Mouse (Mus musculus): Measurements from ENCODE around the gene Art2b.
"Not testable (repeated sequence)": the region's sequence is repeated elsewhere in the genome, so short reads cannot be mapped to it uniquely, and the experiment has no call there.

The Art2b gene

DNA sequence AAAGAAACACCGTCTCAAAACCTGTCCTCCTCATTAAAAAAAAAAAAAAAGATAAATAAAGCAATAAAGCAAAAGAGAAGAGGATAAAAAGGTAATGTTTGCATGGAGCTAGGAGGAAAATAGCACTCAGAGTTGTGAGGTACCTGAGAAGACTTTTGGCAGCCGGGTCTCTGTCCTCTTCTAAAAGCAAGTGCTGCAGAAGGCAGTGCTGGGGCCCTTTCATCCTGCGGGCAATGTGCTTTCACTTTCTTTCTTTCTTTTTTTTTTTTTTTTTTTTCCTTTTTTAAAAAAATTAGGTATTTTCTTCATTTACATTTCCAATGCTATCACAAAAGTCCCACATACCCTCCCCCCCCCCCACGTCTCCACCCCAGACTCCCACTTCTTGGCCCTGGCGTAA is at the start of gene Art2b:
Art2b (minus strand) TSS at position 193 of the 400 bp plus-strand sequence.
- no peak for DNase-seq

DNA sequence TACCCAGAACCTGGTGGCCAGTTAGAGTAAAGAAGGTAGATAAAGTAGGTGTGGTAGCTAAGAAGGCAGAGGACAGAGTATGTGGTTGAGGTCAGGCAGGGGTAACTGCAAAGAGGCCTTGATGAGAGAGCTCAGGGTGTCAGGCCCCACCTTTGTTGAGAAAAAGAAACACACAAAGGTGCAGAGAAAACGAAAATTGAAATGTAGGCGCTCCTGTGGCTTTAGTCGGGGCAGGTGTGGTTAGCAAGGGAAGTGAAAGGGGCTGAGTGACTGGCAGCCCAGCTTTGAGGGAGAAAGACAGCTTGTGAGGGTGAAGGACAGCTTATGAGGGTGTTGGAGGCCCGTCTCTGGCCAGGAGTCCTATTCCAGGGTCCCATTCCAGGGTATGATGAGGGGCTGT is 49.1 kb upstream of the Art2b start:
- no peak for DNase-seq

DNA sequence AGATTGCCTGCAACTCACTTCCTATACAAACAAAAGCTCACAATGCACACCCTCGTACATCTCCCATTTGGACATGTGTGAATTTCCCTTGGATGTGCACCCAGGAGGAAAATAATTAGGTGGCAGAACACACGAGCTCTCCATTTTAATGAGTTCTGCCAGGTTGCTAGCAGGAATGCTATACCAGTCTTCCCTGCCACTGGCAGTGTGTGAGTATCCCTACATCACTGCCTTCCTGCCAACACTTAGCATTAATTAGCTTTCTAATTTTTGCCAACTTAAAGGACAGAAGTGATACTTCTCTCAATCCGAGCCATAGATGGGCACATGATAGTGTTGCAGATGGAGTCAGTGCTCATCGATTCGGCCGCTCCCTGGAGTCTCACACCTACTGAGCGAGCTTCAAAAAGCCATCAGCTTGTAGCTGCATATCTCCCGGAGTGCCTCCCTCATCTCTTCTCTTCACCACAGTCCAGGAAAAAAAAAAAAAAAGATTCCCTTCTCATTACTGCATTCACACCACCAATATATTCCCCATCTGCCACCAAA is 48.3 kb upstream of the Art2b start:
- no peak for DNase-seq

DNA sequence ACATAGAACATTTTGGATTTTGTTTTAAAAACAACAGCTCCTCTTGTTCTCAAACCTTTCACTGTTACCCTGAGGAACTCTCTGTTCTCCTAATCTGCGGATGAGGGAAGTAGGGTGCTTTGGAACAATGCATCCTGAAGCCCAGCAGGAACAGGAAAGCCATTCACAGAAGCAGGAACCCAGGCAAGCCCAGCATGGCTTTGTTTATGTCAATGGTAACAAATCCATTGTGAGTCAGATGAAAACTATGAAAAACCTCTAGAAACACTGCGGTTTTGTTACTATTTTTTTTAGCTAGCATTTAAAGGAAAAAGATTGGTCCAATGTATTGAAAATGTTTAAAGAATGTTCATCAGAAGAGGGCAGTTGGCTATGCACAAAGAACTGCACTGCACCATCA is 43.1 kb upstream of the Art2b start:
- DNase-seq: no peak

DNA sequence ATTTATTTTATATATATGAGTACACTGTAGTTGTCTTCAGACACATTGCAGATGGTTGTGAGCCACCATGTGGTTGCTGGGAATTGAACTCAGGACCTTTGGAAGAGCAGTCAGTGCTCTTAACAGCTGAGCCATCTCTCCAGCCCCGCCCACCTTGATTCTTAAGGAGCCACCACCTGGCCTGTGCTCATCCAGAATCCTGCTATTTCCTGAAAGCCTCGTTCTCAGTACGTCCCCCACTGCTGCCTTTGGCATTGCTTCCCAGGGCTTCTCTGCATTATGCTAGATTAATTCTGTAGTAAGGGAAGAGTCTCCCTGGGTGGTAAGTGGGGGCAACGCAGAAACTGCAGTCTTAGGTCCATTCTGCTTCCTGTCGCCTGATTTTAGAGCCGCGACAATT is 41.8 kb upstream of the Art2b start:
- DNase-seq: peak; percentile 8 to 30

DNA sequence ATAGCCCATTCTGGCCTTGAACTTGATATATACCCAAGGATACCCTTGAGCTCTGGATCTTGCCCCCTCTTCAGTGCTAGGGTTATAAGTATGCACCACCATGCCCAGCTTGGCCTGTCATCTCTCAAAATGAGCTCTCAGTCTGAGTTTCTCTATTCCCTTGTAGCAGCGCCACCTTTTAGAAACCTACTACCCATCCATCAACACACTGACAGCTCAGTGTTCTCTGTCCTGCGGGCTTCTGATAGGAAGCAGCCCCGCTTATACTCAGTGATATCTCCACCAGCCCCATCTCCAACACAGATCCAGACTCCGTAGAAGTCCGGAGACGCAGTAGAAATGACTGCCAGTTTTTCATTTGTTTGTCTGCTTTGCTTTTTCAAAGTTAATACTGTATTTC is 38.9 kb upstream of the Art2b start:
- DNase-seq: no peak

DNA sequence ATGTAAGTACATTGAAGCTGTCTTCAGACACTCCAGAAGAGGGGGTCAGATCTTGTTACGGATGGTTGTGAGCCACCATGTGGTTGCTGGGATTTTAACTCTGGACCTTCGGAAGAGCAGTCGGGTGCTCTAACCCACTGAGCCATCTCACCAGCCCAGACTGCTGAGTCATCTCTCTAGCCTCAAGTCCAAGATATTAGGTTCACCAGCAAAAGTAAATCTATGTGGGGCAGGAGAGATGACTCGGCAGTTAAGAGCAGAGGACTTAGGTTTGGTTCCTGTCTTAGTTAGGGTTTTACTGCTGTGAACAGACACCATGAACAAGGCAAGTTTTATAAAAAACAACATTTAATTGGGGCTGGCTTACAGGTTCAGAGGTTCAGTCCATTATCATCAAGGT is 36.5 kb upstream of the Art2b start:
- DNase-seq: not testable (repeated sequence)

DNA sequence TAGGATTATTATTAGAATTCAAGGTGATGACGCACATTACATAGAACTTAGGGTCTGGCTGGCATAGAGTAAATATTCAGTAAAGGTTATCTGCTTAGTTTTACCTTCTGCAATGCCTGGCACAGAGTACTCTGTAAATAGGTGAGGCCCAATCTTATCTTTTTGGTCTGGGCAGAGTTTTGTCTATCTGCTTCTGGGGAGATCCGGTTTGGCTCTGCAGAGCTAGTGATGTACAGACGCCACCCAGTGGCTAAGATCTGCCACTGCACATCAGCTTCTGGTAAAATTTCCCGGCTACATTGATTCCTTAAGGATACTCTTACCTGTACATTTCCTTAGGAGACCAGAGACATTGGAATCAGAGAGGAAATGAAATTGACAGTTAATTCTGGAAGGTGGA is 35.0 kb upstream of the Art2b start:
- peak; percentile 36 to 65 for DNase-seq

DNA sequence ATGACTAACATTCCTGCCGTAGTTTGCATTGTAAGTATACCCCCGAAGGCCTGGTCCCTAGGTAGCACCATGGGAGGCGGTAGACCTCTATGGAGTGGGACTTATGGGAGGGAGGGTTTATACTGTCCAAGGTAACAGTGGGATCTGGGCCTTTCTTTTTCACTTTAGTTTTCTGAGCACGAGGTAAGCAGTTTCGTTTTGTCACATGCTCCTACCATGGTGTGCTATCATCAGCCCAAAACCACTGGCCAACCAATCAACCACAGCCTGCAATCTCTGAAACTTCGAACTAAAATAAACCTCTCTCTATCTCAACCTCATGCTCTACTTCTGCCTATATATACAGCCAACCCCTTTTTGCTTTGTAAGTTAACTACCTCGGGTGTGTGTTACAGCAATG is 32.9 kb upstream of the Art2b start:
- DNase-seq: no peak

DNA sequence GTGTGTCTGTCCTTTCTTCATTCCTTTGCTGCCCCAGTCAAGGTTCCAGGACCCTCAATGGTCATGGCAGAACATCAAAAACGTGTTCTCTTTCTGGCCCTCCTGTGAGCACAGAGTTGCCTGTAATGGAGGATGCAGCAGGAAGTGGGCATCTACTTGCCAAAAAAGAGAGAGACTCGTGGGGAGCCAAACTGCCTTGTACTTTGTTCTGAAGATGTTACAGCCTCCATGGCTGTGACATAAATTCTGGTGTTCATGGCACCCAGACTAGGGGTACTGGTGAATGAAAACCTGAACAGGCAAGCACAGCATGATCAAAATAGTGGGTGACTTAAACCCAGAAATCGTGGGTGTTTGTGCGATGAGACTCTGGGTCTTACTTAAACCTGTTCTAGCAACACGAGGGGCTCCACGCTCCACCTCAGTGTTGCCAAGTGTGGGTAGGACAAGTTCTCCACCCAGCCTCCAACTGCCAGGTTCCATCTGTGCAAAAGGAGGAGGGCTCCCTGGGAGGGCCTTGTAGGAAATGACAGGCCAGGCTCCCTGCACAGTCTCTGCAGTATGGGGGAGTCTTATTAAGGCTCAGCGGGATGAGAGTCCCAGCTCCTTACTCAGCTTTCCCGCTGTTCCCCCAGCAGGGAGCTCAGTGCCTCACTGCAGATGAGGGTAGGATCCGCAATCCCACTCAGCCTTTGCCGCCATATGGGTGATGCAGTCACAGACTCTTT is 32.2 kb upstream of the Art2b start:
- DNase-seq: no peak

DNA sequence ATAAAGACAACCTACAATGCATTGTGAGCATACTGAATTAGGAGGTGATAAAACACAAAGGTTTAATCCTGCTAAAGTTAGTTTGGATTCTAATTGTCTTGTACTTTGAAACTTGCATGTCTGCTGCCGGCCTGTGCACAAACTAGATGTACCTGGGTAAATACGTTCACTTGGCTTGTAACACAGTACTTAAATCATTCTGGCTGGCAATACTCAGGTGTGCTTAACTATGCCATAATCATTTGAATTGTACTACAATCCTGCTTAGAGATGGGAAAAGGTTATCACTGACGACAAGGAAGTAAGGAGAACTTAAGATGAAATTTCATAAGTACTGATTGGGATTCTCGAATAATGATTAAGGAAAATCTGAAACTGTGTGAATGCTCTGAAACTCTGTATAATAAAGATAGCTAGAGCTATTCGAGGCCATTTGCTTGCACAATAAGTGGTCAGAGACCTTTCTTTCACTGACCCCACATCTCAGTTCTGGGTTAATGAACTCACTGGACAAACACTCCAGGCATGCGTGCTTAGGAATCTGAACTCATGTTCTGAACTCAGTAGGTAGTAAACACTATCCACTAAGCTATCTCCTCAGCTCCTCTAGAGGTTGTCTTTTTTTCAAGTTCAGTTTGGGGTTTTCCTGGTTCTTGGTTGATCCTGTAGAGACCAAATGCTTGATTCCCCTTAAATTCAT is 30.9 kb upstream of the Art2b start:
- DNase-seq: no peak

DNA sequence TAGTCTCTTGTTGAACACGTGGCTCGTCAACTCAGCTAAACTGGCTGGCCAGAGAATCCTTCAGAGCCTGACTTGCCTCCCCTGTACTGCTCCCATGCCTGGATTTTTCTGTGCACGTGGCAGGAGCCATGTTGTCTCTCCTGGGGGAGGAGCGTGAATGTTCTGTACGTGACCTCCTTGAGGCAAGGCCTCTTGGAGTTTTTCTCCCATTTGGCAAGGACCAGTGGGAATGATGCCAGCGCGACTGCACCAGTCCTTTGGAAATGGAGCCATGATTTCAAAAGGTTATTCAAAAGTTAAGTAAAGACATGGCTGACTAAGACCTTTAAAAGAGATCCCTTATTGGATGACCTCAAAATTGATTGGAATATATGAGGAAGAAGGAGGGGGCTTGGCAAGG is 30.0 kb upstream of the Art2b start:
- DNase-seq: no peak

DNA sequence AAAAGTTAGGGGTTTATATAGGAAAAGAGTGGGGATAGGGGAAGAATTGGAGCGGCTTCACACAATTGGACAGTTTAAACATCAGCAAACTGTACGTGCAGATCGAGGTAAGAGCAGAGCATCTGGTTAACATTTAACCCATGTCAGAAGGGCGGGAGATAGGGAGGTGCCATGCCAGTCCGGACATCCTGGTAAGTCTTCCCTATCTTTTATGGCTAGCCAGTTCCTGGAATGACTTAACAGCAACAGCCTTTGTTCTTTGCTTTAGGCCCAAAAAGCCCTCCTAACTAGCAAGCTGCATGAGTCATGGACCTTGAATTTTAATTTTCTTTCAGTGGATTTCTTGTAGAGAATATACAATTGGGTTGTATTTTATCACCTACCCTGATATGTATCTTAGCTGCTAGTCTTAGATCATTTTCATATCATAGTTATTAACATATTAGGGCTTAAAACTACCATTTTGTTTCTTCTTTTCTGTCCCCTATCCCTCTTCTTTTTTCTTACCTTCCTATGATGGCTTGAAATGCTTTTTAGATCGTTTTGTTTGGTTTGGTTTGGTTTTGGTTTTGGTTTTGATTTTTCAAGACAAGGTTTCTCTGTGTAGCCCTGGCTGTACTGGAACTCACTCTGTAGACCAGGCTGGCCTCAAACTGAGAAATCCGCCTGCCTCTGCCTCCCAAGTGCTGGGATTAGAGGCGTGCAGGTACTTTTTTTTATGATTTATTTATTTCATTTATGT is 27.6 kb upstream of the Art2b start:
- not testable (repeated sequence) for DNase-seq

DNA sequence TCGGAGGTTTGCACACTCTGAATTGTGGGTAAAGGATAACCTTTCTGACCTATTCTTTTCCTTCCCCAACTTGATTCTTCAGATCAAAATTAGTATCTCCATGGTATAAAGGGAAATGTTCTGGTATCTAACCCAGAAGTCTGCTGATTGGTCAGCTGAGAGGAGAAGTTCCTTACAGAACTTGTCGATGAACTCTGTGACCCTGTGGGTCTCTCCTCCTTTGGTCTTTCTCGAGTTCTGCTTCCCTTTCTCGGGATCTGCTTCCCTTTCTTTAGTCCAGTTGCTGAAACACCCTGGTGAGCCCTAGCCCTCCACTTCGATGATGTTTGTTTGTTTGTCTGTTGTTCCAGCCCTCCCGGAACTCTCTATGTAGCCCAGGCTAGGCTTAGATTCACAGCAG is 22.4 kb upstream of the Art2b start:
- no peak for DNase-seq

DNA sequence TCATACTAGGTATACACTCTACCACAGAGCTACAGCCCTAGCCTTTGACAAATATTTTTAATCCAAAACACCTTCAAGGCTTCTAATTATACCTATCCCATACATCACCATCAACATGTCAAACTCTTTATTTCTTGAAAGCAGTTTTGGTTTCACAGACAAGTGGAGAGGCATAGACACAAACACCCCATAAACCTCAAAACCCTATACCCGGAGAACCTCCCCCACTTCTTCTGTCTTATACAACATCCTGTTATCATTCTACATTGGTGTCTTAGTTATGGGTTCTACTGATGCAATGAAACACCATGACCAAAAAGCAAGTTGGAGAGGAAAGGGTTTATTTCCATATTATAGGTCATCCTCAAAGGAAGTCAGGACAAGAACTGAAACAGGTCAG is 15.0 kb upstream of the Art2b start:
- DNase-seq: no peak

DNA sequence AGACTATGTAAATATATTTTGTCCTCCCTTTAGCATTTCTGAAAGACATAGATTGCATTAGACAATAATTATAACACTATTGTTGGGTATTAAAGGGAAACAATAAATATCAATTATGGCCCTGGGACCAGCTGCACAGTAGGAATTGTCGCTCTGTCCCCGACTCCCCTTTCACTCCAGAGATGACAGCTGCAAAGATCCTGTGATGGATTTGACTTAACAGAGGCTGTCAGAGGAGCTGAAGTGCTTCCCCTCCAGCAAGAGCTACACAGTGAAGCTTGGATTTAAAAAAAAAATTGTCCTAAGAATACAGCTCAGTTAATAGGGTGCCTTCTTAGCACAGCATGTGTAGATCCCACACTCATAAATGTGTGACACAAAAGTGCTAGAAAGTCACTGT is 13.1 kb upstream of the Art2b start:
- no peak for DNase-seq

DNA sequence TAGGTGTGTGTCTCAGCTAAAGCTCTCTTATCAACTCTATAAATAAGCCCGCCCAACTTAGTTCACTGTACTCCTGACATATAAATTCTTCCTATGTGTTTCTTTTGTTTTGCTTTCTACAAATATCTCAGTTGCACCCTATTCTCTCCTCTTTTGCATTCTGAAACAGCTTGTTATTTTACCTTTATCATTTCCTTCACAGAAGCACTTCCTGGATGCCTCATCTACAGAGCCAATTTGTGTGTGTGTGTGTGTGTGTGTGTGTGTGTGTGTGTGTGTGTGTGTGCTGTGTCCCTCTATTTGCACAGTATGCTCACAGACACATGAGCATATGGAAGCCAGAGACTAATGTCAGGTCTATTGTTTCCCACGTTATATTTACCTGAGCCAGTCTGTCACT is 9.6 kb upstream of the Art2b start:
- no peak for DNase-seq

DNA sequence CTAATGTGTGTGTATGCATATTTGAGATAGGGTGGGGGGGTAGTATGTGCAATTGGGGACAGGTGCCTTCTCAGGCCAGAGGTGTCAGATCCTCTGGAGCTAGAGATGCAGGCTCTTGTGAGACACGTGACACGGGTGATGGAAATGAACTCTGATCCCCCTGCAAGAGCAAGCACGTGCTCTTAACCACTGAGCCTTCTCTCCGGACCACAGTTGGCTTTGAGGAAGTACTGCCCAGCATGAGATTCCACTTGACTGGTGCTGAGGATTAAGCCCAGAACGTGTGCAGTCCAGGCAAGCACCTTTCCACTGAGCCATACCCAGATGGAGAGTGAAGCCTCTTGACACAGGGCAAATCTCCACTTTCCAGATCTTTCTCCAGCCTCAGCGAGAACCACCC is 1.1 kb downstream of the Art2b start:
- not testable (repeated sequence) for DNase-seq

DNA sequence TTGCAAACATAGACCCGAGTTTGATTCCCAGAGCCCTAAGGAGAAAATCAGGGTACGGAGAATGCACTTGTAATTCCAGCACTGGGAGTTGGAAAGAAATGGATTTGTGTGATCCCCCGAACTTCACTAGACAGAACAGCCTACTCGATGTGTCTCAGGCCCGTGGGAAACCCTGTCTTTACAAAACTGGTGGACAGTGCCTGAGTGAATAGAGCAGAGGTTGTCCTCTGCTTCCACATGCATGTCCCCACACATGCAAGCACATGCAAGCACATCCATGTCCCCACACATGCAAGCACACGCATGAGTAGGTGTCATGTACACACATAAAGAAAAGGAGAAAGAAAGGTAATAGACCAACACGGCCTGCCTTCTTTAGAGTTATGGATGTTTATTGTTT is 3.4 kb downstream of the Art2b start:
- DNase-seq: no peak

DNA sequence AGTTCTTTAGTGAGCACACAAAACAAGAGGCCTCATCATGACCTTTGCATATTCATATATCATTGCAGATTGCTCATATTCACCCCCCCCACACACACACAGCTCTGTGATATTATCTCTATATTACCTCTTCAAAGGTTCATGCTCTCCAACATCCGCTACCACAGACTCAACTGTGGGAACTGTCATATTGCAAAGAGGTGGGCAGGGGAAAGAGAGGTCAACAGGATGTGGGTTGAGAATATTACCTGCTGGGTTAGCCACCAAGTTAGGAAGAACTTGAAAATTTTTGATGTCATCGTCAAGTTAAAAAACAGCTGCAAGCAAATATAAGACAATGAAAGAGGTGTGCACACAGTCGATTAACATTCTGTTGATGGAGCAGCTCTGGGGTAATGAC is 4.5 kb downstream of the Art2b start:
- not testable (repeated sequence) for DNase-seq

DNA sequence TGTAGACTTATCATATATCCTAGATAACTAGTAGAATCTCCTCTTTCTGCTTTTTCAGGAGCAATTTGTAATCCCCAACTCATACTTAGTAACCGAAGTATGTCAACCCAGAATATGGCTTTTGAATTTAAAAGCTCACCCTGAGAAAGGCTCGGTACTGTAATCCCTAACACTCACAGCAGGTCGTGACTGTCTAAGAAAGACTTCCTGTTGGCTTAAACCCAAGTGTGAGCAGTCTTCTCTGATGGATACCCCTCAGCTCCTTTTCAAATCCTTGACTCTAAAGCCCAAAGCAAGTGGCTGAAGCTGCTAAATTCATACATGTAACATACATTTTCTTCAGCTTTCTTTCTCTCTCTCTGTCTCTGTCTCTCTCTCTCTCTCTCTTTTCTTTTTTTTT is 11.0 kb downstream of the Art2b start:
- no peak for DNase-seq

DNA sequence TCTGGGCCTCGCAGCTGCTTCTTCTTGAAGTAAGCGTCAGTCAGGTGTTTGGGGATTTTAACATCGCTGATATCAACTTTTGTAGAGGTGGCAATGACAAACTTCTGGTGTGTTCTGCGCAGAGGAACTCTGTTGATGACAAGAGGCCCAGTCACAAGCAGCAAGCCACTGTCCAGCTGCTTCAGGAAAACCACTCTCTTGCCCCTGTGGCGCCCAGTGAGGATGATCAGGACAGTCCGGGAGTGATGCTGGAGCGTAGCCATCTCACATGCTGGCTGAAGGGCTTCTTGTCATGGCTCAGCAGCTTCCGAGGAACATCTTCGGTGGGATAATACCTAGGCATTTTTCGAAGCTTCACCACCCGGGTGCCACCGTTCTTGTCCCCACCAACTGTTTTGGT is 11.8 kb downstream of the Art2b start:
- not testable (repeated sequence) for DNase-seq

DNA sequence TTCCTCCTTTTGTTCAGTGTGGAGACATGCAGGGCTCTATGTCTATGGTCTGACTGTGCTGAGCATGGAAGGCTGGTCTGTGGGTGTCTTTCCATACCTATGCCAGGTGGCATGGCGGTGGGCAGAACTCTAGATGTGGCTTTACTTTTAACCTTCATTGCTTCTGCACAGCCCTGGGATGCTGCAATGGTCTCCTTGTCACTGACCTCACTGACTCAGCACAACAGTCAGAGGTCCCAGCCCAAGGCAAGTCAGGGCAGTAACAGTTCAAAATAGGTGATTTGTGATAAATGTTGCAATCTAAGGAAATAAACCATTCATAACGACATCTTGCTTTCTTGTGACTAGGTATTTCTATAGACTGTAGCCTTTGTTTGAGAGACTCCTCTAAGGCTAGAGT is 21.3 kb downstream of the Art2b start:
- DNase-seq: no peak

DNA sequence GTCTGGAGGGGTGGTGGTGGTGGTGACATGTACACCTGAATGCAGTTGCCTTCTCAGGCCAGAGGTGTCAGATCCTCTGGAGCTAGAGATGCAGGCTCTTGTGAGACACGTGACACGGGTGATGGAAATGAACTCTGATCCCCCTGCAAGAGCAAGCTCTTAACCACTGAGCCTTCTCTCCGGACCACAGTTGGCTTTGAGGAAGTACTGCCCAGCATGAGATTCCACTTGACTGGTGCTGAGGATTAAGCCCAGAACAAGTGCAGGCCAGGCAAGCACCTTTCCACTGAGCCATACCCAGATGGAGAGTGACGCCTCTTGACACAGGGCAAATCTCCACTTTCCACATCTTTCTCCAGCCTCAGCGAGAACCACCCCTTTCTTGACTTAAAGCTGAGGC is 26.0 kb downstream of the Art2b start:
- not testable (repeated sequence) for DNase-seq
